ENCODE assay signal across 24 mouse cellular contexts in the genomic region with DNA sequence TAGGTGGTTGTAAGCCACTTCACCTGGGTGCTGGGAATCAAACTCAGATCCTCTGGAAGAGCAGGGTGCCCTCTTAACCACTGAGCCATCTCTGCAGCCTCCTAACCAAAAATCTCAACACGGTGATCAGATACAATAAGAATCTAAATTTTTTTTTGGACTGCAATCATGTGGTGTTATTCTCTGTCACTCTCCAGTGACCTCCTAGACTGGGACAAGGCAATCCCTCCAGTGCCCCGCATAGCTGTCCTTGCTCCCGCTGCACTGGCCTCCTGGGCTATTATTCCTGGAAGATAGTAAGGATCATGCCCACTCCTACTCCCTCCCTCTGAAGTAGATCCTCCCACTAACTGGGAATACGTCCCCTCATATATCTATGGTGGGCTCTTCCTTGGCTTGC. TPM values are rescaled to one million over a fixed set of nuclear protein-coding genes. Genes with fewer than 3 reads are reported as not detected.
"Had no signal": no experiment of that assay in that cellular context is flagged by ENCODE, and none has a peak within 500 bp of the region (broad histone marks: within the 10 kb centered on the region; RNA-seq: fewer than 3 reads in every experiment).

No protein-coding gene starts in this region.

- ATAC-seq: liver, postnatal 0 days; lung, postnatal 0 days had no signal

- H3K4me3 ChIP-seq: liver, embryonic 15.5 days; lung, embryonic 15.5 days; megakaryocyte, embryonic 14.5 days; midbrain, embryonic 12.5 days; neural tube, embryonic 13.5 days; stomach, embryonic 15.5 days had no signal

- H3K9ac ChIP-seq: liver, embryonic 15.5 days; liver, postnatal 0 days; lung, embryonic 15.5 days; midbrain, embryonic 12.5 days; neural tube, embryonic 13.5 days; stomach, embryonic 15.5 days had no signal

- H3K27ac ChIP-seq: liver, embryonic 15.5 days; lung, embryonic 15.5 days; macrophage; midbrain, embryonic 12.5 days; neural tube, embryonic 13.5 days; stomach, embryonic 15.5 days; stomach, postnatal 0 days had no signal

- H3K36me3 ChIP-seq: liver, embryonic 15.5 days; lung, embryonic 15.5 days; midbrain, embryonic 12.5 days; neural tube, embryonic 13.5 days; stomach, embryonic 15.5 days had no signal

- H3K27me3 ChIP-seq: stomach, embryonic 15.5 days had no signal

- H3K4me2 ChIP-seq: liver, embryonic 15.5 days; lung, embryonic 15.5 days; midbrain, embryonic 12.5 days; neural tube, embryonic 13.5 days; stomach, embryonic 15.5 days had no signal

- H3K4me1 ChIP-seq: liver, embryonic 15.5 days; lung, embryonic 15.5 days; stomach, embryonic 15.5 days had no signal

- DNase-seq: liver, postnatal 0 days; lung, adult 2 months; lung, postnatal 14 days; lung, postnatal 36 days; midbrain, embryonic 14.5 days; right cerebral cortex, postnatal 14 days; thymus, adult 2 months; thymus, postnatal 25 days; thymus, postnatal 4 days had no signal

- H3K9me3 ChIP-seq: liver, embryonic 15.5 days; lung, embryonic 15.5 days; megakaryocyte, embryonic 14.5 days; midbrain, embryonic 12.5 days; neural tube, embryonic 13.5 days; stomach, embryonic 15.5 days had no signal

RNA-seq across cellular contexts. Expression of gene Foxe3, which starts 15.5 kb away (rescaled TPM):
- total RNA-seq: megakaryocyte progenitor cell, adult 5-6 weeks; monocyte, adult 5-6 weeks; neutrophil, adult 5-6 weeks had no signal
- polyA plus RNA-seq: liver, embryonic 15.5 days; liver, postnatal 0 days; lung, adult 2 months; lung, embryonic 15.5 days; lung, postnatal 0 days; macrophage; midbrain, embryonic 14.5 days; neural tube, embryonic 11.5 days; neural tube, embryonic 13.5 days; spleen, adult 2 months; stomach, embryonic 15.5 days; stomach, postnatal 0 days; urinary bladder, adult 2 months had no signal

RNA-seq across cellular contexts. Expression of gene Foxd2, which starts 32.6 kb away (rescaled TPM):
- polyA plus RNA-seq: liver, embryonic 15.5 days; liver, postnatal 0 days; stomach, postnatal 0 days had no signal

RNA-seq across cellular contexts. Expression of gene Stil, which starts 58.6 kb away (rescaled TPM):
- total RNA-seq: neutrophil, adult 5-6 weeks had no signal
